Mouse (Mus musculus) liver, postnatal 0 days (tissue): ENCODE measurements around the gene Pcsk6.

Source experiments
- CTCF ChIP-seq: sonication (generic); IDR thresholded peaks from 2 replicates; pipeline ENCODE4 v1.5.1; 2016; ENCODE audit warnings: antibody characterized with exemption, low read depth
- EP300 ChIP-seq: IDR thresholded peaks from 2 replicates; pipeline ENCODE4 v1.6.1; 2016; ENCODE audit warnings: antibody characterized with exemption, low read depth, mild to moderate bottlenecking

- TF ChIP-seq CTCF (no peak), EP300 (0 out of 2 replicates have a peak, but pooled peaks have one; percentile 21)
Measured at GRCm38 (mm10) chr7:65914761-65915301, 53.3 kb downstream of the Pcsk6 start.
